Mouse (Mus musculus) liver, embryonic 14.5 days (tissue): ENCODE data around the gene Yy2. TPM values are rescaled to one million over a fixed set of nuclear protein-coding genes. Genes with fewer than 3 reads are reported as not detected.

Experiments used
- ATAC-seq: fragments of 200-750 bp; cut with Nextera tagmentation; 2 replicates; pipeline ENCODE4 v1.8.0; 2017; ENCODE audit warnings: moderate number of reproducible peaks, mild to moderate bottlenecking, moderate library complexity; ENCODE audit not compliant: insufficient read depth
- DNase-seq, 3 experiments: peaks; one replicate each; pipeline ENCODE4 v3.0.0-alpha.2; 2012 to 2013; ENCODE audit warnings: low read depth in 3 of 3, low spot score in 3 of 3
- H3K27ac ChIP-seq: fragments of 300-500 bp; sonication (generic); 2 replicates; pipeline ENCODE4 v1.5.1; 2014; ENCODE audit warnings: moderate library complexity, mild to moderate bottlenecking, control low read depth, inconsistent platforms
- H3K27me3 ChIP-seq: fragments of 300-500 bp; sonication (generic); 2 replicates; pipeline ENCODE4 v1.6.1; 2014; ENCODE audit warnings: mild to moderate bottlenecking, low read length, moderate library complexity; ENCODE audit not compliant: control insufficient read depth, insufficient read depth
- H3K36me3 ChIP-seq: fragments of 300-500 bp; sonication (generic); replicated peaks from 2 replicates; pipeline ENCODE4 v1.6.1; 2014; ENCODE audit warnings: low read depth; ENCODE audit not compliant: control insufficient read depth, insufficient read depth
- H3K4me1 ChIP-seq, 2 experiments: fragments of 200-500 bp in 1 of 2; fragments of 300-500 bp in 1 of 2; sonication (generic) in 1 of 2; replicated peaks; 2 replicates each; pipeline ENCODE4 v1.6.1; 2012 to 2014; ENCODE audit warnings: antibody characterized with exemption in 1 of 2, inconsistent platforms in 1 of 2, low read length in 1 of 2; ENCODE audit not compliant: control insufficient read depth in 2 of 2, insufficient read depth in 2 of 2
- H3K4me2 ChIP-seq: fragments of 300-500 bp; sonication (generic); 2 replicates; pipeline ENCODE4 v1.6.1; 2014; ENCODE audit warnings: low read depth, mild to moderate bottlenecking, control low read depth, moderate library complexity
- H3K4me3 ChIP-seq, 2 experiments: fragments of 200-500 bp in 1 of 2; fragments of 300-500 bp in 1 of 2; sonication (generic) in 1 of 2; 2 replicates each; pipeline ENCODE4 v1.5.1; 2012 to 2014; ENCODE audit warnings: low read depth in 2 of 2, low read length in 2 of 2, mild to moderate bottlenecking in 2 of 2, control low read depth in 1 of 2, inconsistent platforms in 1 of 2, moderate library complexity in 1 of 2; ENCODE audit not compliant: insufficient read depth in 1 of 2
- H3K9ac ChIP-seq: fragments of 300-500 bp; sonication (generic); replicated peaks from 2 replicates; pipeline ENCODE4 v1.6.1; 2014; ENCODE audit warnings: mild to moderate bottlenecking, control low read depth, moderate library complexity
- H3K9me3 ChIP-seq: fragments of 300-500 bp; sonication (generic); 2 replicates; pipeline ENCODE4 v1.6.1; 2016; ENCODE audit warnings: low read length, mixed read lengths; ENCODE audit not compliant: control insufficient read depth
- CTCF ChIP-seq: IDR thresholded peaks from 2 replicates; pipeline ENCODE4 v1.5.1; 2016; ENCODE audit warnings: antibody characterized with exemption, low read depth, control low read depth
- EP300 ChIP-seq: IDR thresholded peaks from 2 replicates; pipeline ENCODE4 v1.6.1; 2016; ENCODE audit warnings: antibody characterized with exemption, low read depth
- WGBS: fragments of 180-500 bp; shearing (Covaris S2); extraction: QIAGEN DNeasy Blood & Tissue Kit; methylation state at CpG from one replicate; pipeline ENCODE4 v1.1.7; 2014; ENCODE audit not compliant: insufficient replicate concordance; 5-methylcytosine and 5-hydroxymethylcytosine counted together
- polyA plus RNA-seq, 2 experiments: library from polyadenylated mRNA; depleted of rRNA in 1 of 2; stranded (reverse) in 1 of 2; unstranded in 1 of 2; fragments of >200 nt; fragmentation: Nextera tagmentation in 1 of 2; extraction: Ambion mirVana in 1 of 2; gene quantifications; 2 replicates each; pipeline versions ENCODE4 v1.2.1 to v1.2.3; 2012 to 2014

Gene Yy2
- polyA plus RNA-seq (2012; rRNA removed) (0.25 and 0.54 TPM in 2 replicates), polyA plus RNA-seq (2014; fragmentation: Nextera tagmentation; extraction: Ambion mirVana) (0.93 and 1.0 TPM in 2 replicates)

GRCm38 (mm10) chrX:157568840-157569239 lies at the start of gene Yy2:
Yy2 (minus strand) TSS chrX:157568985.
- WGBS: 81% methylated on average over 26 of the region's 26 CpGs
- Histone ChIP-seq H3K4me3 (no peak within 1 kb of the TSS), H3K4me2 (no peak within 1 kb of the TSS), H3K36me3 (no peaks in the 10 kb centered on the region), H3K9ac (no peak within 1 kb of the TSS), H3K9me3 (no peaks in the 10 kb centered on the region), H3K27ac (no peak within 1 kb of the TSS), H3K27me3 (no peaks in the 10 kb centered on the region), H3K4me1 (no peaks in the 10 kb centered on the region)
- ATAC-seq (no peak), DNase-seq (no peak)
- TF ChIP-seq EP300 (no peak), CTCF (no peak)

GRCm38 (mm10) chrX:157612894-157613293 lies 44.1 kb upstream of the Yy2 start:
- DNase-seq: no peak

GRCm38 (mm10) chrX:157601450-157601849 lies 32.7 kb upstream of the Yy2 start:
- no peak for TF ChIP-seq EP300
- TF ChIP-seq CTCF: 0 out of 2 replicates have a peak, but pooled peaks have one; percentile 21
- no peaks in the 10 kb centered on the region for H3K36me3 ChIP-seq

More at GRCm38 (mm10) chrX:157612894-157613293, 44.1 kb upstream of the Yy2 start:
- H3K27me3 ChIP-seq: no peaks in the 10 kb centered on the region
- H3K4me1 ChIP-seq: no peaks in the 10 kb centered on the region
- TF ChIP-seq EP300: no peak
- TF ChIP-seq CTCF: no peak
- ATAC-seq: no peak
- no peak overlapping the region for H3K4me3 ChIP-seq
- H3K27ac ChIP-seq: no peak overlapping the region
- H3K36me3 ChIP-seq: no peaks in the 10 kb centered on the region
- 15% methylated on average over 32 of the region's 32 CpGs for WGBS
- H3K9me3 ChIP-seq: no peaks in the 10 kb centered on the region
- H3K9ac ChIP-seq: no peak overlapping the region
- H3K4me2 ChIP-seq: no peak overlapping the region; the same call in 1 of the 2 replicates

GRCm38 (mm10) chrX:157598186-157598996 lies 29.6 kb upstream of the Yy2 start, which contains the start of gene Mbtps2:
Mbtps2 (minus strand) TSS chrX:157598715.
- no peaks in the 10 kb centered on the region for H3K9me3 ChIP-seq
- peak within 1 kb of the TSS; percentile 61 for H3K4me2 ChIP-seq
- no peaks in the 10 kb centered on the region for H3K36me3 ChIP-seq
- ATAC-seq (peak; percentile 84), DNase-seq (peak in 2 of 3 experiments; percentile 22 to 29)
- peaks cover 0 to 1% of the 10 kb centered on the region in 2 experiments; a peak in 2 of 4 replicates for H3K4me1 ChIP-seq
- no peaks in the 10 kb centered on the region for H3K27me3 ChIP-seq
- 10% methylated on average over 67 of the region's 74 CpGs for WGBS
- H3K9ac ChIP-seq: peak within 1 kb of the TSS; percentile 57
- H3K4me3 ChIP-seq: peak within 1 kb of the TSS; percentile 65 to 85
- H3K27ac ChIP-seq: no peak within 1 kb of the TSS
- TF ChIP-seq EP300 (no peak), CTCF (no peak)

More at GRCm38 (mm10) chrX:157601450-157601849, 32.7 kb upstream of the Yy2 start:
- Histone ChIP-seq H3K9me3 (no peaks in the 10 kb centered on the region), H3K4me3 (no peak overlapping the region), H3K27me3 (no peaks in the 10 kb centered on the region), H3K9ac (no peak overlapping the region), H3K4me2 (no peak overlapping the region), H3K4me1 (peaks cover 0 to 1% of the 10 kb centered on the region in 2 experiments; a peak in 2 of 4 replicates), H3K27ac (no peak overlapping the region)
- 12% methylated on average over 3 of the region's 3 CpGs for WGBS
- no peak for DNase-seq
- ATAC-seq: no peak

GRCm38 (mm10) chrX:157597585-157598185 lies 28.9 kb upstream of the Yy2 start:
- Histone ChIP-seq H3K4me1 (peaks cover 0 to 1% of the 10 kb centered on the region in 2 experiments; a peak in 2 of 4 replicates), H3K36me3 (no peaks in the 10 kb centered on the region), H3K27me3 (no peaks in the 10 kb centered on the region), H3K9ac (peak overlapping the region; percentile 57), H3K27ac (no peak overlapping the region), H3K4me3 (peak overlapping the region; percentile 65 to 85), H3K4me2 (peak overlapping the region; percentile 61), H3K9me3 (no peaks in the 10 kb centered on the region)
- 13% methylated on average over 17 of the region's 17 CpGs for WGBS
- ATAC-seq: no peak
- TF ChIP-seq CTCF: no peak
- TF ChIP-seq EP300: no peak
- no peak for DNase-seq
